Mouse (Mus musculus): Measurements from ENCODE around the gene Kcnj12.

The Kcnj12 gene

GRCm38 (mm10) chr11:61032481-61032880, 10.1 kb downstream of the Kcnj12 start:
- ChIA-PET POLR2A (interaction anchor here in 3 of 4 experiments (0.6 to 2.6 kb wide), 8 partner anchors 9 to 1573 kb away, joined by 3 to 14 read pairs (median 4); partner anchors contain the start of gene Kcnj12 (in 3 of the 3)), CTCF (interaction anchor here in 1 of 4 experiments (1.6 kb wide), 1 partner anchor 9 kb away, joined by 4 read pairs; no protein-coding TSS in a partner anchor)

DNA sequence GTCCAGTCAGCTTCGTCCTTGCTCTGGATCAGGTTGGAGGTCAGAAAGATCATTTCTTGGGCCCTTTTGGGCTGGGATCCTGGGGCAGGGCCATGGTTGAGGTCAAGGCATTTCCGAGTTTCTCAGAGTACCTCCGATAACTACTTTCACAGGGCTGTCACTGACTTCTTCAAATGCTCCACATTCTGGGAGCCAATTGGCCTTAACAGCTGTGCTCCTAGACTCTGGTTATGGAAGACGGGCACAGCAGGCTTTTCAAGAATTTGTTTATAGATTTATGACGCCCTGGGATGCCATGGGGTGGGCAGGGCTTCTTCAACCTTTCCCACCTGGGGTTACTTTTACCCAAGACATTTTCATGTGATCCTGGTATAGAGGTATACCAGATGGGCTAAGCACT, 10.8 kb downstream of the Kcnj12 start:
- ChIA-PET POLR2A (interaction anchor here in 3 of 4 experiments (0.8 to 2.6 kb wide), 8 partner anchors 10 to 1572 kb away, joined by 3 to 14 read pairs (median 3); partner anchors contain the start of gene Kcnj12 (in 3 of the 3)), CTCF (interaction anchor here in 1 of 4 experiments (1.6 kb wide), 1 partner anchor 10 kb away, joined by 4 read pairs; no protein-coding TSS in a partner anchor)

GRCm38 (mm10) chr11:61036639-61037038, 14.3 kb downstream of the Kcnj12 start:
- CTCF ChIA-PET: no interaction called here

DNA sequence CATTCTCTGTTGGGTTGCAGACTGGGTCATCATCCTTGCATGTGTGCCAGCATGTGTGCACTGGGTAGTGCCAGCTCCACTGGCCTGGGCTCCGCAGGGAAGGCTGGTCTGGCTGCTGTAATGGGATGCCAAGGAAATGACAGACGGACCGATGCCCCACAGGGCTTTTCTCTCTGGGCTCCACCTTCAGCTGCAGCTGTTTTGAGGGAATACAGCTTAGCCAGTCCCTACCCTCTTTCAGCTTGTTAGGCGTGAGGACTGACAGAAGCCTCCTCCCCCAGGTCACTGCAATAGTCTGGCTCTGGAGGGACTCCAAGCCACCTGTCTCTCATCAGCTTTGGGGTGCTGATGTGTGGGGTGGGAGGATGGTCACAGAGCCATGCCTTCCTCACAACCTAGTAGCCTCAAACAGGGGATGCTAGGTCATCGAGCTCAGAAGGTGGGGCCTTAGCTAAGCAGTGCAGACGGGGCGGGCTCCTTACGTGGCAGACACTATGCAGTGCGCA, 16.0 kb downstream of the Kcnj12 start:
- CTCF ChIA-PET: no interaction called here
- POLR2A ChIA-PET: interaction anchor here in 1 of 4 experiments (1.1 kb wide), 1 partner anchor 16 kb away, joined by 3 read pairs; the partner anchor contains the start of gene Kcnj12

More at GRCm38 (mm10) chr11:61036639-61037038, 14.3 kb downstream of the Kcnj12 start:
- POLR2A ChIA-PET: interaction anchor here (0.6 to 1.0 kb wide), 8 partner anchors 10 to 335 kb away, joined by 3 to 8 read pairs (median 4); partner anchors contain the start of gene Kcnj12 (in 1 of the 4)

- ChIA-PET CTCF (no interaction called here), POLR2A (interaction anchor here in 2 of 4 experiments (0.6 to 3.2 kb wide), 6 partner anchors 10 to 21 kb away, joined by 3 to 14 read pairs (median 4); partner anchors contain the start of gene Kcnj12 (in 1 of the 2))
These were observed 18.7 kb downstream of the Kcnj12 start for GRCm38 (mm10) chr11:61040856-61041652.

GRCm38 (mm10) chr11:61042593-61042992, 20.2 kb downstream of the Kcnj12 start:
- CTCF ChIA-PET: interaction anchor here in 2 of 4 experiments (0.9 to 2.7 kb wide), 5 partner anchors 62 to 151 kb away, joined by 3 to 25 read pairs (median 3); no protein-coding TSS in a partner anchor
- POLR2A ChIA-PET: interaction anchor here in 3 of 4 experiments (0.7 to 3.2 kb wide), 15 partner anchors 10 to 559 kb away, joined by 3 to 14 read pairs (median 3); partner anchors contain the start of genes Kcnj12 (in 2 of the 3), Natd1 (in 1 of the 3) and Usp22 (in 1 of the 3)

DNA sequence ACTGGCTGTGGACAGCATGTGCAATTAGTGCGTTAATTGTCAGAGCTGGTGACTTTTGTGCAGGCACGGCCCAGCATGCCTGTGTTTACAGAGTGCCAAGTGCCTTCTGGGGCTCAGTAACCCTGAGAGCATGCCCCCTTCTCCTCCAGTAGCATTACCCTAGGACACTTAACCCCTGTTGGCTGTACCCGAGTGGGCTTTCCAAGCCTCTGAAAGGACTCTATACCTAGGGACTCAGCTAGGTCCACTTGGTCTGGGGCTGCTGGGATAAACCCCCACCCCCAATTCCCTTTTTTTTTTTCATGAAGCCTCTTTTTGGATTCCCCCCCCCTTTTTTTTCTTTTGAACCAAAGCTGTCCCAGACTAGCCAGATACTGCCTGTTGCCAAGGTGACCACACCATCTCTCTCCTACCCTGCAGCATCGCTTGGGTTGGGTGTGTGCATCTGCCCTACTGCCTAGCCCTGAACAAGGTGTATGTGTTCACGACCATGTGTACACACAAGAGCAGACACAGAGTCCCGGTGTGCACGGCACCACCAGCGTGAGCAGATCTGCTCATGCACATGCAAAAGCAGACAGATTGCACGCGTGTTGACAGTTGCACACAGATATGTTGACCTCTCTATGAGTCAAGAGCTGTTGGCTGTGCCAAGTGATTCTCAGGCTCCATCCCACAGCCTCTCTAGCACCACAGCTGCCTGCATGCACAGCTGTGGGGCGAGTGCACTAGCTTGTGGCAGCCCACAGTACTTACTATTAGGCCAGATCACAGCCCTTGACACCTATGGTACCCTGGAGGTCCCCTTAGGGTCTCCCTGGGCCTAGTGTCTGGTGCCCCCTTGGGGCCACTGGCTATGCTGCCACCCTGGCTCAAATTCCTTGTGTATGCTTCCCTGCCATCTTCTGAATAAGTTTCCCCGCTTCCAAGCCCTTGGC, 21.0 kb downstream of the Kcnj12 start:
- ChIA-PET POLR2A (interaction anchor here in 3 of 4 experiments (0.6 to 3.2 kb wide), 14 partner anchors 9 to 244 kb away, joined by 3 to 14 read pairs (median 3); partner anchors contain the start of genes Kcnj12 (in 2 of the 3), Natd1 (in 1 of the 3) and Usp22 (in 1 of the 3)), CTCF (interaction anchor here in 3 of 4 experiments (0.5 to 2.7 kb wide), 12 partner anchors 21 to 1810 kb away, joined by 3 to 25 read pairs (median 3); partner anchors contain the start of gene Kcnj12 (in 1 of the 3))

- CTCF ChIA-PET: no interaction called here
These were observed 22.4 kb downstream of the Kcnj12 start for GRCm38 (mm10) chr11:61044741-61045140.

DNA sequence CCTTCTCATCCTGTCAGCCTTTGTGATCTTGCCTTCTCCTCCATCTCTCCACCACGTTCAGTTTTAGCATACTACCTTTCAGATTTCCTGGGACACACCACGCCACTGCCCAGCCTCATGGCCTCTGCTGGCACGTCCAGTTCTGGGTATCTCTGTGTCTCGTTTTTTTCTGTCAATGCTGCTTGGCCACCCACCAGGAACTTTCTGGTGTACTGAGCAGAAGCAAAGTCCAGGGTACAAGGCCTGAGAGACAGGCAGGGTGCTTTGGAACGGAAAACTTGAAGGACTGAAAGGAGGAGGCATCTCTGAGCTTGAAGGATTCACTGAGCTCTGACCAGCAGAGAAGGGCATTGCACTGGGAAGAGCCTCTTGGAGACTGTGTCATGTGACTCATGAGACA, 25.1 kb downstream of the Kcnj12 start:
- CTCF ChIA-PET: interaction anchor here in 1 of 4 experiments (0.9 kb wide), 1 partner anchor 83 kb away, joined by 4 read pairs; no protein-coding TSS in a partner anchor
- POLR2A ChIA-PET: interaction anchor here in 2 of 4 experiments (0.7 to 1.0 kb wide), 3 partner anchors 11 to 1783 kb away, joined by 3 to 4 read pairs (median 3); partner anchors contain the start of gene Map2k3 (in 1 of the 2)

More at GRCm38 (mm10) chr11:61044741-61045140, 22.4 kb downstream of the Kcnj12 start:
- POLR2A ChIA-PET: interaction anchor here in 2 of 4 experiments (0.5 to 1.1 kb wide), 2 partner anchors 40 to 130 kb away, joined by 3 read pairs; no protein-coding TSS in a partner anchor

GRCm38 (mm10) chr11:61051151-61051550, 28.8 kb downstream of the Kcnj12 start:
- POLR2A ChIA-PET: interaction anchor here in 3 of 4 experiments (0.6 to 1.7 kb wide), 6 partner anchors 10 to 124 kb away, joined by 3 to 4 read pairs (median 3); partner anchors contain the start of gene Usp22 (in 1 of the 3)

GRCm38 (mm10) chr11:61056871-61057270, 34.5 kb downstream of the Kcnj12 start:
- POLR2A ChIA-PET: no interaction called here
- CTCF ChIA-PET: no interaction called here

More at GRCm38 (mm10) chr11:61051151-61051550, 28.8 kb downstream of the Kcnj12 start:
- CTCF ChIA-PET: interaction anchor here in 1 of 4 experiments (0.9 to 1.2 kb wide), 2 partner anchors 125 to 324 kb away, joined by 3 to 4 read pairs; partner anchors contain the start of gene Flii

DNA sequence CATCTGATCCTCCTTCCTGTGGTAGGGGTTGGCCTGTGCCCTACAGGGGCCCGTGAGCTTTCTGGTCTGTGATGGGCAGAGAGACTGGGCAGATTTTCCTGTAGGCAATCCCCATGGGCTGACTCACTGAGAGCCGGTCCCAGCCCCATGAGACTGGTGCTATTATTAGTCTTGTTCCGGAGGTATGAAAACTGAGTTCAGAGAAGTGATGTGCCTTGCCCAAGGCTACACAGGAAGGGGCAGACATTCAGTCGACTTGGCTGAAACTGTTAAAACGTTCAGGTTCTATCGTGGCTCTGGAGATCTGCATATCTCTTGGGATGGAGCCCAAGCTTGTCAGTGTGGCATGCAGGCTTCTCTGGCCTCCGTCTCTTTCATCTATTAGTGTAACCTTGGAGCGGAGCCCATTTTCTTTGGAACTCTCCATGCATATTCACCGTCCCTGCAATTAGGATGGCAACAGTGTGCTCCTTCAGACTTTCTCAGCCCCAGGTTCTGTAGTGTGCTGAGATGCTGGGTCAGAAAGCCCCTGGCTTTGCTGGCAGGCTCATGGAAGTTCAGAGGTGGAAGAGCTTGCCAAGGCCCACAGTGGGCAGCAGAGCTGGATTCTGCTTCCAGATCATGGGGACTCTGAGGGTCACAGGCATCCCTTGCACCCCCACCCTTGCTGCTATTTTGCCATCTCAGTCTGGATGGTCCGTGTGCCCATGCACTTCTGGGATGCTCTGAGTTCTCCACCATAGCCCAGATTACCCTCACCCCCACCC, 37.5 kb downstream of the Kcnj12 start:
- ChIA-PET CTCF (interaction anchor here in 1 of 4 experiments (0.6 kb wide), 1 partner anchor 234 kb away, joined by 4 read pairs; no protein-coding TSS in a partner anchor), POLR2A (interaction anchor here in 3 of 4 experiments (0.6 to 1.7 kb wide), 4 partner anchors 12 to 83 kb away, joined by 3 to 6 read pairs (median 4); no protein-coding TSS in a partner anchor)

DNA sequence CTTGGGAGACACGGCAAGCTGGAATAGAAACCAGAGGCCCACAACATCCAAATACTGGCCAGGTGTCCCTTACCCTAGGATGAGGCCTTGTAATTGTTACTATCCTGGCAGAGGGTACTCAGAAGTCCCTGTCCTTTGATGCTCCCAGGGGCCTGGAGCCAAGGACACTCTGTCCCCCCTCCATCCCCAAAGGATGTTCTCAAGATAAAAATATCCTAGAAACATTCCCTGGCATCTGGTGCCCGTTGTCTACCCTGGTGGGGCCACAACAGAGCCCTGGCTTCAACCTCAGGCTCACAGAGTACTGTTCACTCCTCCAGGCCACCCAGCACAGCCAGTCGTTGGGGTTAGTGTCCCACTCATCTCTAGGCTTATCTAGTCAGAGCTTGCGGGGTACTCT, 38.3 kb downstream of the Kcnj12 start:
- CTCF ChIA-PET: no interaction called here
- POLR2A ChIA-PET: interaction anchor here in 3 of 4 experiments (0.6 to 1.7 kb wide), 4 partner anchors 11 to 434 kb away, joined by 3 to 6 read pairs (median 4); partner anchors contain the start of gene Mapk7 (in 1 of the 3)

DNA sequence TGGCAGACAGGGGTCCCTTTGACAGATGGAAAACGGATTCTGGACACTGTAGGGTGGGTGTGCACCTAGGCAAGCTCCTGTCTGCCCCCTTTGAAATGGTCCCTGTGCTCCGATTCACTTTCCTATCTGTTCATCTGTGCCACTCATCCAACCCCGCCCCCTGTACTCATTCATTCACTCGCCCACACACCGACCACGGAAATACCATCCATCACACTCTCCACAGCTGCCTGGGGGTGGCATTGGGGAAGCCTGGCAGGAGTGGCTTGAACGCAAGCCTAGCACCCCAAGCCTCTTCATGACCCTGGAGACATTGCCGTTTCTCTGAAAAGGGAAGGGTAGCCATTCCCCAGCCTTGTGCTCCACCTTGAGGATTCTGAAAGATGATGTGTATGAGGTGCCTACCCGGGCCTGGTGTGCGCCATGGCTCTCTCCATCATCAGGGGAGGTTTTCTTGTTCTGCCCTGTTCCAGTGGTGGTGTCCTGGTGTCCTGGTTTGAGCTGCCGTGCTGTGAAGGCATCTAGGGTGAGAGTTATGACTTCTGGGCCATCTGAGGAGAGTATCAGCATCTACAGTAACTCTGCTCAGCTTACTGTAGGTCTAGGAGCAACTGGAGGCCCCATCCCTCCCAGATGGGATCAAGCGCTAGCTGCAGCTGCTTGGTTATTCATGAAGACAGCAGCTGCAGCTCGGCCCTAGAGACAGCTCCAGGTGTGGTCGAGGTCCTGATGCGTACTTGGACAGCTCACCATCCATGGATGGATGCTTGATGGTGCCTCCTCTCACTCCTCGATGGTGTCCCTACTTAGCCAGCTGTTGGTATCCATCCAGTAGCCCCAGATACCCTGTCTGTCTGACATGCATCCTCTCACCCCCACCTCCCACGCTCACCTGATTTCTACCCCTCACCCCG, 40.4 kb downstream of the Kcnj12 start:
- ChIA-PET POLR2A (interaction anchor here in 3 of 4 experiments (0.6 to 1.2 kb wide), 4 partner anchors 41 to 167 kb away, joined by 3 to 5 read pairs (median 4); partner anchors contain the start of gene Kcnj12 (in 1 of the 3)), CTCF (interaction anchor here in 2 of 4 experiments (0.5 to 0.6 kb wide), 3 partner anchors 13 to 160 kb away, joined by 3 to 6 read pairs (median 3); no protein-coding TSS in a partner anchor)

GRCm38 (mm10) chr11:61063503-61063902, 41.1 kb downstream of the Kcnj12 start:
- CTCF ChIA-PET: interaction anchor here in 2 of 4 experiments (0.5 to 0.6 kb wide), 2 partner anchors 161 to 348 kb away, joined by 3 to 5 read pairs; no protein-coding TSS in a partner anchor

More at GRCm38 (mm10) chr11:61063503-61063902, 41.1 kb downstream of the Kcnj12 start:
- POLR2A ChIA-PET: interaction anchor here (0.6 to 1.5 kb wide), 7 partner anchors 11 to 167 kb away, joined by 3 to 5 read pairs (median 4); no protein-coding TSS in a partner anchor
